In genomic region chr11:31369648-31370286, GRCm38 (mm10) we compare ENCODE assay signal across 8 mouse cellular contexts. TPM values are rescaled to one million over a fixed set of nuclear protein-coding genes. Genes with fewer than 3 reads are reported as not detected.
DNase-seq lines count a peak whose midpoint lies in the region; ATAC-seq lines count a peak whose summit lies in the region.

TSS of gene Stc2 (minus strand) at chr11:31370074.

- WGBS in embryonic facial prominence, embryonic 13.5 days: under 1% methylated on average over 50 of the region's 51 CpGs
- under 1% methylated on average over 47 of the region's 51 CpGs for WGBS in heart, embryonic 10.5 days
- under 1% methylated on average over 49 of the region's 51 CpGs for WGBS in kidney, embryonic 14.5 days
- WGBS in liver, embryonic 11.5 days: under 1% methylated on average over 51 of the region's 51 CpGs
- under 1% methylated on average over 51 of the region's 51 CpGs for WGBS in neural tube, embryonic 12.5 days

- 0 out of 2 replicates have a peak within 1 kb of the TSS, but pooled peaks have one; percentile 4 for H3K27ac ChIP-seq in embryonic facial prominence, embryonic 13.5 days
- peak within 1 kb of the TSS; percentile 85 for H3K27ac ChIP-seq in heart, embryonic 10.5 days
- no peak within 1 kb of the TSS; the same call in 1 of the 2 replicates for H3K27ac ChIP-seq in kidney, embryonic 14.5 days (ENCODE audit: low read depth, low read length)
- H3K27ac ChIP-seq in liver, embryonic 11.5 days (ENCODE audit: low read depth, low read length): no peak within 1 kb of the TSS
- no peak within 1 kb of the TSS for H3K27ac ChIP-seq in neural tube, embryonic 12.5 days

- peak; percentile 94 for DNase-seq in heart, embryonic 10.5 days (ENCODE audit: low spot score)
- DNase-seq in liver, embryonic 11.5 days (ENCODE audit: low spot score): peak; percentile 77
- peak; percentile 63 for DNase-seq in thymus, postnatal 14 days

- H3K4me1 ChIP-seq in megakaryocyte, embryonic 14.5 days: peaks cover 72% of the 10 kb centered on the region
- peaks cover 27% of the 10 kb centered on the region for H3K4me1 ChIP-seq in embryonic facial prominence, embryonic 13.5 days
- peaks cover 24% of the 10 kb centered on the region for H3K4me1 ChIP-seq in heart, embryonic 10.5 days
- peaks cover 17% of the 10 kb centered on the region for H3K4me1 ChIP-seq in kidney, embryonic 14.5 days (ENCODE audit: control insufficient read depth, insufficient read depth, low read length)
- peaks cover 14% of the 10 kb centered on the region for H3K4me1 ChIP-seq in liver, embryonic 11.5 days (replicated peaks; ENCODE audit: control insufficient read depth, insufficient read depth, low read length)
- H3K4me1 ChIP-seq in neural tube, embryonic 12.5 days: peaks cover 26% of the 10 kb centered on the region

- peak within 1 kb of the TSS; percentile 99 for H3K4me2 ChIP-seq in embryonic facial prominence, embryonic 13.5 days
- H3K4me2 ChIP-seq in kidney, embryonic 14.5 days (replicated peaks; ENCODE audit: low read depth, low read length): peak within 1 kb of the TSS; percentile 97
- H3K4me2 ChIP-seq in liver, embryonic 11.5 days: peak within 1 kb of the TSS; percentile 94
- peak within 1 kb of the TSS; percentile 99 for H3K4me2 ChIP-seq in neural tube, embryonic 12.5 days (replicated peaks)

- peaks cover 29% of the 10 kb centered on the region for H3K36me3 ChIP-seq in megakaryocyte, embryonic 14.5 days (replicated peaks; ENCODE audit: low read length)
- no peaks in the 10 kb centered on the region for H3K36me3 ChIP-seq in embryonic facial prominence, embryonic 13.5 days
- 0 out of 2 replicates have a peak, but pooled peaks cover 2% of the 10 kb centered on the region for H3K36me3 ChIP-seq in heart, embryonic 10.5 days
- H3K36me3 ChIP-seq in kidney, embryonic 14.5 days (ENCODE audit: control insufficient read depth, insufficient read depth, low read length): no peaks in the 10 kb centered on the region
- H3K36me3 ChIP-seq in liver, embryonic 11.5 days (ENCODE audit: control insufficient read depth, insufficient read depth, low read length): no peaks in the 10 kb centered on the region
- no peaks in the 10 kb centered on the region for H3K36me3 ChIP-seq in neural tube, embryonic 12.5 days

- peak within 1 kb of the TSS; percentile 99 for H3K4me3 ChIP-seq in megakaryocyte, embryonic 14.5 days (replicated peaks)
- peak within 1 kb of the TSS; percentile 58 for H3K4me3 ChIP-seq in embryonic facial prominence, embryonic 13.5 days
- H3K4me3 ChIP-seq in heart, embryonic 10.5 days: peak within 1 kb of the TSS; percentile 73
- H3K4me3 ChIP-seq in kidney, embryonic 14.5 days (ENCODE audit: low read length): peak within 1 kb of the TSS; percentile 63
- H3K4me3 ChIP-seq in liver, embryonic 11.5 days (ENCODE audit: low read depth, low read length): peak within 1 kb of the TSS; percentile 62
- H3K4me3 ChIP-seq in neural tube, embryonic 12.5 days: peak within 1 kb of the TSS; percentile 54

- H3K27me3 ChIP-seq in megakaryocyte, embryonic 14.5 days (replicated peaks): peaks cover 2% of the 10 kb centered on the region
- H3K27me3 ChIP-seq in embryonic facial prominence, embryonic 13.5 days: peaks cover 86% of the 10 kb centered on the region
- H3K27me3 ChIP-seq in heart, embryonic 10.5 days (ENCODE audit: insufficient read depth, poor library complexity, severe bottlenecking): peaks cover 43% of the 10 kb centered on the region
- H3K27me3 ChIP-seq in kidney, embryonic 14.5 days (ENCODE audit: control insufficient read depth, insufficient read depth, low read length): peaks cover 26% of the 10 kb centered on the region
- H3K27me3 ChIP-seq in liver, embryonic 11.5 days (replicated peaks; ENCODE audit: control insufficient read depth, insufficient read depth, low read length): peaks cover 39% of the 10 kb centered on the region
- peaks cover 35% of the 10 kb centered on the region for H3K27me3 ChIP-seq in neural tube, embryonic 12.5 days (replicated peaks)

- peak within 1 kb of the TSS; percentile 62 for H3K9ac ChIP-seq in embryonic facial prominence, embryonic 13.5 days
- peak within 1 kb of the TSS; percentile 58; the same call in 1 of the 2 replicates for H3K9ac ChIP-seq in kidney, embryonic 14.5 days (ENCODE audit: low read depth, low read length)
- H3K9ac ChIP-seq in liver, embryonic 11.5 days (ENCODE audit: low read depth, low read length): peak within 1 kb of the TSS; percentile 68
- peak within 1 kb of the TSS; percentile 52 for H3K9ac ChIP-seq in neural tube, embryonic 12.5 days

- ATAC-seq in megakaryocyte, adult 5-6 weeks (ENCODE audit: poor library complexity, severe bottlenecking): no peak
- peak; percentile 82 for ATAC-seq in embryonic facial prominence, embryonic 13.5 days (ENCODE audit: insufficient number of reproducible peaks, insufficient read depth, low FRiP score, low TSS enrichment, low read depth)
- ATAC-seq in kidney, embryonic 14.5 days (ENCODE audit: low FRiP score, low TSS enrichment): peak; percentile 91
- ATAC-seq in liver, embryonic 11.5 days (replicated peaks; ENCODE audit: low FRiP score): peak; percentile 74
- peak; percentile 81 for ATAC-seq in neural tube, embryonic 12.5 days (ENCODE audit: low FRiP score, low read depth)

- H3K9me3 ChIP-seq in megakaryocyte, embryonic 14.5 days: no peaks in the 10 kb centered on the region
- no peaks in the 10 kb centered on the region for H3K9me3 ChIP-seq in embryonic facial prominence, embryonic 13.5 days
- no peaks in the 10 kb centered on the region for H3K9me3 ChIP-seq in heart, embryonic 10.5 days
- no peaks in the 10 kb centered on the region for H3K9me3 ChIP-seq in kidney, embryonic 14.5 days (ENCODE audit: control insufficient read depth, low read length)
- H3K9me3 ChIP-seq in liver, embryonic 11.5 days (ENCODE audit: control insufficient read depth, low read length): no peaks in the 10 kb centered on the region
- H3K9me3 ChIP-seq in neural tube, embryonic 12.5 days: no peaks in the 10 kb centered on the region

RNA-seq across cellular contexts. Expression of gene Stc2, which starts in this region (rescaled TPM):
- polyA plus RNA-seq in megakaryocyte, embryonic 14.5 days (2012; ENCODE audit: insufficient read depth, low replicate concordance): 10.8 and 15.5 TPM in 2 replicates
- not detected in 2 replicates for total RNA-seq in megakaryocyte, adult 5-6 weeks (2015)
- total RNA-seq in megakaryocyte, adult 5-6 weeks (2017): 0.04 and 0.07 TPM in 2 replicates
- 1.2 and 1.4 TPM in 2 replicates for polyA plus RNA-seq in embryonic facial prominence, embryonic 13.5 days (2015; fragmentation: Nextera tagmentation; extraction: Ambion mirVana)
- polyA plus RNA-seq in heart, embryonic 10.5 days (2016; fragmentation: Nextera tagmentation; extraction: Ambion mirVana): 2.1 and 2.3 TPM in 2 replicates
- polyA plus RNA-seq in kidney, embryonic 14.5 days (2014; fragmentation: Nextera tagmentation; extraction: Ambion mirVana): 1.3 and 1.6 TPM in 2 replicates
- polyA plus RNA-seq in liver, embryonic 11.5 days (2014; fragmentation: Nextera tagmentation; extraction: Ambion mirVana): 1.6 and 2.3 TPM in 2 replicates
- polyA plus RNA-seq in neural tube, embryonic 12.5 days (2016; fragmentation: Nextera tagmentation; extraction: Ambion mirVana): 0.94 and 1.2 TPM in 2 replicates

Comparison
In these comparisons a context has a peak if more than half of its experiments do, and no peak if none do; other contexts are left out.
1. H3K27ac ChIP-seq: peak in embryonic facial prominence, embryonic 13.5 days (single experiment) and heart, embryonic 10.5 days (single experiment); none in kidney, embryonic 14.5 days (single experiment), liver, embryonic 11.5 days (single experiment) and neural tube, embryonic 12.5 days (single experiment).
2. Peak in every context shown above with its lines, with median percentiles within 50 percentile points of each other: H3K4me3 ChIP-seq, H3K4me2 ChIP-seq, H3K9ac ChIP-seq and DNase-seq.